ENCODE assay signal across 8 mouse cellular contexts in the genomic region with DNA sequence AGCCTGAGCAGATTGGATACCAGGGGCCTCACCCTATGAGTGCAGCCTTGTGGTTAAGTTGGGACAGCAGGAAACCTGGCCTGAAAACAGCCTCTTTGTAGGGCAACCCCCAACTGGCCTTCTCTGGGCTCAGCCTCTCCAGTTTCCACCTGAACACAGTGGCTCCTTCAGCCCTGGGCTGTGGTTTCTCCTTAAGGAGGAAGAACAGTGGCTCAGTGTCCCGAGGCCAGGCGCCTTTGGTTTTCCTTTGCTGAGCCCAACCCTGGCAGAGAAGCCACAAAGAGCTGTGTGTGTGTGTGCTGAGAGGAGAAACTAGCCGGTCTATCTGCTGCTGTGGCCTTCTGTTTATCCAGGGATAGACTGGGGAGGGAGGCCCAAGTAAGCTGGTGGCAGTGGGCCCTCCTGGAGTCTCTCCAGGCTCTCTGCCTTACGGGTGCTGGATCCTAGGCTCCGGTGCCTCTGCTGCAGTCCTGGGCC. TPM values are rescaled to one million over a fixed set of nuclear protein-coding genes. Genes with fewer than 3 reads are reported as not detected.
DNase-seq lines count a peak whose midpoint lies in the region; ATAC-seq and TF ChIP-seq lines count a peak whose summit lies in the region.

No protein-coding gene starts in this region.

- ATAC-seq in kidney, embryonic 15.5 days (replicated peaks; ENCODE audit: low FRiP score): no peak
- no peak for ATAC-seq in kidney, embryonic 14.5 days (ENCODE audit: low FRiP score, low TSS enrichment)
- ATAC-seq in embryonic facial prominence, embryonic 13.5 days (ENCODE audit: insufficient number of reproducible peaks, insufficient read depth, low FRiP score, low TSS enrichment, low read depth): peak; percentile 76
- ATAC-seq in erythroblast, adult 5-6 weeks (replicated peaks; ENCODE audit: low FRiP score, poor library complexity, severe bottlenecking): no peak

- dilution Hi-C loops in CH12.LX (cut with MboI; ENCODE audit: extremely low pct_ligation_motif_present, extremely low pct_unique_long_range_greater_than_20kb, low sequenced_read_pairs): no loop called here

- TF ChIP-seq CTCF in CH12.LX (conservative IDR thresholded peaks at IDR 0.05 in 1 of 2, IDR thresholded peaks at IDR 0.05 in 1 of 2; ENCODE audit: low read depth in 2 of 2, low read length in 2 of 2): no peak

- no peak for DNase-seq in CH12.LX (ENCODE audit: extremely low read depth)
- DNase-seq in left cerebral cortex, postnatal 4 days: peak; percentile 20
- DNase-seq in ovary, postnatal 14 days (ENCODE audit: low spot score): no peak
- no peak for DNase-seq in liver

- H3K27ac ChIP-seq in kidney, embryonic 15.5 days: peak overlapping the region; percentile 28
- H3K27ac ChIP-seq in kidney, embryonic 14.5 days (ENCODE audit: low read depth, low read length): no peak overlapping the region
- no peak overlapping the region for H3K27ac ChIP-seq in CH12.LX (ENCODE audit: insufficient read depth, low read depth)
- H3K27ac ChIP-seq in embryonic facial prominence, embryonic 13.5 days: peak overlapping the region; percentile 91

- H3K4me3 ChIP-seq in kidney, embryonic 15.5 days (replicated peaks): no peak overlapping the region
- no peak overlapping the region for H3K4me3 ChIP-seq in kidney, embryonic 14.5 days (ENCODE audit: low read length)
- no peak overlapping the region for H3K4me3 ChIP-seq in CH12.LX (replicated peaks in 1 of 3; ENCODE audit: low read depth in 2 of 3, low read length in 2 of 3, poor library complexity in 1 of 3)
- no peak overlapping the region for H3K4me3 ChIP-seq in embryonic facial prominence, embryonic 13.5 days

- no peak for TF ChIP-seq POLR2A in CH12.LX (IDR thresholded peaks at IDR 0.05; ENCODE audit: low read depth, low read length)

- no peak overlapping the region for H3K9ac ChIP-seq in kidney, embryonic 15.5 days
- no peak overlapping the region for H3K9ac ChIP-seq in kidney, embryonic 14.5 days (ENCODE audit: low read depth, low read length)
- H3K9ac ChIP-seq in CH12.LX (ENCODE audit: insufficient read depth, low read depth): no peak overlapping the region
- H3K9ac ChIP-seq in embryonic facial prominence, embryonic 13.5 days: peak overlapping the region; percentile 49; the same call in 1 of the 2 replicates

- TF ChIP-seq EP300 in CH12.LX (IDR thresholded peaks at IDR 0.05; ENCODE audit: low read length): no peak

- H3K36me3 ChIP-seq in kidney, embryonic 15.5 days: no peaks in the 10 kb centered on the region
- H3K36me3 ChIP-seq in kidney, embryonic 14.5 days (ENCODE audit: control insufficient read depth, insufficient read depth, low read length): no peaks in the 10 kb centered on the region
- H3K36me3 ChIP-seq in CH12.LX (replicated peaks in 1 of 2; ENCODE audit: control insufficient read depth in 1 of 2, insufficient read depth in 1 of 2, low read length in 1 of 2): no peaks in the 10 kb centered on the region
- H3K36me3 ChIP-seq in embryonic facial prominence, embryonic 13.5 days: no peaks in the 10 kb centered on the region

- 0 out of 2 replicates have a peak, but pooled peaks cover 2% of the 10 kb centered on the region for H3K27me3 ChIP-seq in kidney, embryonic 15.5 days
- H3K27me3 ChIP-seq in kidney, embryonic 14.5 days (ENCODE audit: control insufficient read depth, insufficient read depth, low read length): no peaks in the 10 kb centered on the region
- no peaks in the 10 kb centered on the region for H3K27me3 ChIP-seq in CH12.LX (replicated peaks)
- H3K27me3 ChIP-seq in embryonic facial prominence, embryonic 13.5 days: no peaks in the 10 kb centered on the region

- intact Hi-C loops in left cerebral cortex, postnatal 4 days (cut with DNase I): no loop called here

- no peaks in the 10 kb centered on the region for H3K79me2 ChIP-seq in CH12.LX (replicated peaks; ENCODE audit: control insufficient read depth, extremely low read depth, insufficient read depth, poor library complexity, severe bottlenecking)

- peaks cover 52% of the 10 kb centered on the region for H3K4me1 ChIP-seq in kidney, embryonic 15.5 days
- H3K4me1 ChIP-seq in kidney, embryonic 14.5 days (ENCODE audit: control insufficient read depth, insufficient read depth, low read length): peaks cover 25% of the 10 kb centered on the region
- H3K4me1 ChIP-seq in CH12.LX (ENCODE audit: control insufficient read depth in 1 of 2, insufficient read depth in 2 of 2): peaks cover 28 to 79% of the 10 kb centered on the region in 2 experiments
- peaks cover 77% of the 10 kb centered on the region for H3K4me1 ChIP-seq in embryonic facial prominence, embryonic 13.5 days

- H3K9me3 ChIP-seq in kidney, embryonic 15.5 days (replicated peaks): no peaks in the 10 kb centered on the region
- H3K9me3 ChIP-seq in kidney, embryonic 14.5 days (ENCODE audit: control insufficient read depth, low read length): no peaks in the 10 kb centered on the region
- H3K9me3 ChIP-seq in CH12.LX (replicated peaks; ENCODE audit: low read length): no peaks in the 10 kb centered on the region
- no peaks in the 10 kb centered on the region for H3K9me3 ChIP-seq in embryonic facial prominence, embryonic 13.5 days

- 62% methylated on average over 5 of the region's 5 CpGs for WGBS in kidney, embryonic 15.5 days
- WGBS in kidney, embryonic 14.5 days: 61% methylated on average over 5 of the region's 5 CpGs
- 18% methylated on average over 5 of the region's 5 CpGs for WGBS in embryonic facial prominence, embryonic 13.5 days

- H3K4me2 ChIP-seq in kidney, embryonic 15.5 days: no peak overlapping the region
- no peak overlapping the region for H3K4me2 ChIP-seq in kidney, embryonic 14.5 days (replicated peaks; ENCODE audit: low read depth, low read length)
- no peak overlapping the region for H3K4me2 ChIP-seq in CH12.LX (ENCODE audit: insufficient read depth, low read depth, poor library complexity, severe bottlenecking)
- H3K4me2 ChIP-seq in embryonic facial prominence, embryonic 13.5 days: no peak overlapping the region

- TF ChIP-seq RAD21 in CH12.LX (IDR thresholded peaks at IDR 0.05; ENCODE audit: low read depth, low read length): no peak

- in situ Hi-C loops in CH12.LX (cut with MboI; ENCODE audit: low pct_ligation_motif_present, low pct_unique_long_range_greater_than_20kb, low sequenced_read_pairs): no loop called here

TF ChIP-seq in CH12.LX, 34 proteins besides CTCF, POLR2A, EP300 and RAD21:
- TF ChIP-seq NELFE (IDR thresholded peaks at IDR 0.05; ENCODE audit: low read depth, low read length): no peak
- TF ChIP-seq HCFC1 (IDR thresholded peaks at IDR 0.05; ENCODE audit: low read depth, low read length): no peak
- no peak for TF ChIP-seq CHD2 (IDR thresholded peaks at IDR 0.05; ENCODE audit: low read length)
- peak; percentile 20; the same call in 1 of the 2 replicates for TF ChIP-seq TCF12 (IDR thresholded peaks at IDR 0.05; ENCODE audit: low read depth, low read length)
- TF ChIP-seq USF2 (conservative IDR thresholded peaks at IDR 0.05; ENCODE audit: low read depth, low read length): no peak

RNA-seq across cellular contexts. Expression of a gene that starts 59.4 kb away (rescaled TPM):
- 9.6 and 9.7 TPM in 2 replicates for polyA plus RNA-seq in kidney, embryonic 15.5 days (2015; fragmentation: Nextera tagmentation; extraction: Ambion mirVana)
- 4.8 and 7.1 TPM in 2 replicates for polyA plus RNA-seq in kidney, embryonic 14.5 days (2014; fragmentation: Nextera tagmentation; extraction: Ambion mirVana)
- total RNA-seq in CH12.LX (2012; rRNA removed) (41.6 and 49.7 TPM in 2 replicates), CH12.LX (2014; rRNA removed) (11.3 and 13.2 TPM in 2 replicates)
- 26.6 and 27.2 TPM in 2 replicates for polyA plus RNA-seq in CH12.LX (2012; ENCODE audit: insufficient read length, low read depth)
- 7.6 and 7.7 TPM in 2 replicates for polyA plus RNA-seq in embryonic facial prominence, embryonic 13.5 days (2015; fragmentation: Nextera tagmentation; extraction: Ambion mirVana)
- 100 to 1,000 TPM; 142 to 144 TPM for total RNA-seq in left cerebral cortex, postnatal 4 days (2021)
- 1.0 and 1.5 TPM in 2 replicates for total RNA-seq in erythroblast, adult 5-6 weeks (2015; ENCODE audit: low replicate concordance)
- 2.5 and 2.9 TPM in 2 replicates for total RNA-seq in erythroblast, adult 5-6 weeks (2017; ENCODE audit: low replicate concordance)

Comparison
In these comparisons a context has a peak if more than half of its experiments do, and no peak if none do; other contexts are left out.
1. H3K27ac ChIP-seq: peak in kidney, embryonic 15.5 days (single experiment) and embryonic facial prominence, embryonic 13.5 days (single experiment); none in kidney, embryonic 14.5 days (single experiment) and CH12.LX (single experiment).